Mouse (Mus musculus) liver, embryonic 14.5 days (tissue): Measurements from ENCODE around the gene Kdm2b.

Experiments
- CTCF ChIP-seq: IDR thresholded peaks from 2 replicates; pipeline ENCODE4 v1.5.1; 2016; ENCODE audit warnings: antibody characterized with exemption, low read depth, control low read depth
- EP300 ChIP-seq: IDR thresholded peaks from 2 replicates; pipeline ENCODE4 v1.6.1; 2016; ENCODE audit warnings: antibody characterized with exemption, low read depth

- TF ChIP-seq CTCF (no peak), EP300 (no peak)
Observed at GRCm38 (mm10) chr5:122950329-122950953, 39.2 kb downstream of the Kdm2b start.
